Mouse (Mus musculus) adrenal gland, postnatal 14 days (tissue): ENCODE results near the gene Ralgps1. TPM values are rescaled to one million over a fixed set of nuclear protein-coding genes. Genes with fewer than 3 reads are reported as not detected.

ENCODE experiments used
- DNase-seq: peaks from one replicate; pipeline ENCODE4 v3.0.0; 2021; ENCODE audit warnings: mixed read lengths
- total RNA-seq: library from RNA; stranded (reverse); gene quantifications from 2 replicates; pipeline ENCODE4 v1.2.3, GENCODE M21; 2021

Gene Ralgps1
- total RNA-seq, 1 experiment from 2014 or later, result 3.7 TPM

GRCm38 (mm10) chr2:33173686-33174085 is 197.6 kb downstream of the Ralgps1 start:
- no peak for DNase-seq

GRCm38 (mm10) chr2:33173126-33173525 is 198.2 kb downstream of the Ralgps1 start:
- DNase-seq, result peak; percentile 54

GRCm38 (mm10) chr2:33170777-33171565 is 200.3 kb downstream of the Ralgps1 start:
- no peak for DNase-seq

GRCm38 (mm10) chr2:33169445-33169844 is 201.8 kb downstream of the Ralgps1 start:
- no peak for DNase-seq

- no peak for DNase-seq
Measured at GRCm38 (mm10) chr2:33167060-33167459, 204.2 kb downstream of the Ralgps1 start.

GRCm38 (mm10) chr2:33165710-33166374 is 205.4 kb downstream of the Ralgps1 start:
- DNase-seq, result peak; percentile 44

- DNase-seq, result no peak
Measured at GRCm38 (mm10) chr2:33165229-33165628, 206.1 kb downstream of the Ralgps1 start.

GRCm38 (mm10) chr2:33164646-33165045 is 206.6 kb downstream of the Ralgps1 start:
- peak; percentile 28 for DNase-seq

GRCm38 (mm10) chr2:33162126-33162525 is 209.2 kb downstream of the Ralgps1 start:
- DNase-seq, result no peak

- peak; percentile 61 for DNase-seq
Measured at GRCm38 (mm10) chr2:33160326-33160973, 210.8 kb downstream of the Ralgps1 start.

GRCm38 (mm10) chr2:33159593-33159992 is 211.7 kb downstream of the Ralgps1 start:
- DNase-seq, result no peak

GRCm38 (mm10) chr2:33158895-33159294 is 212.4 kb downstream of the Ralgps1 start:
- DNase-seq, result no peak

- DNase-seq, result no peak
Measured at GRCm38 (mm10) chr2:33156283-33156781, 215.0 kb downstream of the Ralgps1 start.

GRCm38 (mm10) chr2:33154751-33155372 is 216.4 kb downstream of the Ralgps1 start:
- DNase-seq, result peak; percentile 83

GRCm38 (mm10) chr2:33146994-33147393 is 224.3 kb downstream of the Ralgps1 start:
- DNase-seq, result peak; percentile 54

GRCm38 (mm10) chr2:33143292-33143691 is 228.0 kb downstream of the Ralgps1 start:
- DNase-seq, result no peak

- no peak for DNase-seq
Measured at GRCm38 (mm10) chr2:33138491-33138890, 232.8 kb downstream of the Ralgps1 start.

- DNase-seq, result no peak
Measured at GRCm38 (mm10) chr2:33137731-33138130, 233.6 kb downstream of the Ralgps1 start.

- DNase-seq, result no peak
Measured at GRCm38 (mm10) chr2:33137244-33137643, 234.0 kb downstream of the Ralgps1 start.

- no peak for DNase-seq
Measured at GRCm38 (mm10) chr2:33136366-33136765, 234.9 kb downstream of the Ralgps1 start.

- no peak for DNase-seq
Measured at GRCm38 (mm10) chr2:33134766-33135490, 236.4 kb downstream of the Ralgps1 start.

GRCm38 (mm10) chr2:33132306-33132705 is 239.0 kb downstream of the Ralgps1 start:
- DNase-seq, result no peak
